8 mouse cellular contexts compared by ENCODE assay signal in genomic region chr12:47162624-47163151, GRCm38 (mm10).
A peak's percentile ranks its signal among the peaks of the same experiment; 100 is the strongest.
DNase-seq lines count a peak whose midpoint lies in the region; ATAC-seq and TF ChIP-seq lines count a peak whose summit lies in the region.

No protein-coding gene starts in this region.

- no peak for TF ChIP-seq CTCF in hindbrain, postnatal 0 days (IDR thresholded peaks at IDR 0.05; ENCODE audit: low read depth)
- no peak for TF ChIP-seq CTCF in midbrain, postnatal 0 days (IDR thresholded peaks at IDR 0.05)

- H3K36me3 ChIP-seq in hindbrain, postnatal 0 days (ENCODE audit: insufficient read depth, low read length): no peaks in the 10 kb centered on the region
- no peaks in the 10 kb centered on the region for H3K36me3 ChIP-seq in midbrain, postnatal 0 days (ENCODE audit: insufficient read depth, low read length)
- no peaks in the 10 kb centered on the region for H3K36me3 ChIP-seq in liver, embryonic 12.5 days

- H3K4me2 ChIP-seq in hindbrain, postnatal 0 days (ENCODE audit: low read depth, low read length): peak overlapping the region; percentile 51
- H3K4me2 ChIP-seq in midbrain, postnatal 0 days (ENCODE audit: low read depth, low read length, poor library complexity, severe bottlenecking): 0 out of 2 replicates have a peak overlapping the region, but pooled peaks have one; percentile 20
- no peak overlapping the region for H3K4me2 ChIP-seq in liver, embryonic 12.5 days

- H3K9ac ChIP-seq in hindbrain, postnatal 0 days (replicated peaks; ENCODE audit: low read length): peak overlapping the region; percentile 40
- peak overlapping the region; percentile 42; the same call in 1 of the 2 replicates for H3K9ac ChIP-seq in midbrain, postnatal 0 days (replicated peaks; ENCODE audit: low read length, poor library complexity, severe bottlenecking)
- H3K9ac ChIP-seq in liver, embryonic 12.5 days: no peak overlapping the region

- no peaks in the 10 kb centered on the region for H3K27me3 ChIP-seq in hindbrain, postnatal 0 days (ENCODE audit: insufficient read depth, low read length)
- H3K27me3 ChIP-seq in midbrain, postnatal 0 days (ENCODE audit: insufficient read depth, low read length): no peaks in the 10 kb centered on the region
- no peaks in the 10 kb centered on the region for H3K27me3 ChIP-seq in liver, embryonic 12.5 days (replicated peaks)

- 0 out of 2 replicates have a peak, but pooled peaks cover 8% of the 10 kb centered on the region for H3K4me1 ChIP-seq in hindbrain, postnatal 0 days (ENCODE audit: insufficient read depth, low read length)
- H3K4me1 ChIP-seq in midbrain, postnatal 0 days (ENCODE audit: insufficient read depth, low read length): 0 out of 2 replicates have a peak, but pooled peaks cover 2% of the 10 kb centered on the region
- no peaks in the 10 kb centered on the region for H3K4me1 ChIP-seq in liver, embryonic 12.5 days

- 10% methylated on average over 6 of the region's 6 CpGs for WGBS in hindbrain, postnatal 0 days
- 18% methylated on average over 6 of the region's 6 CpGs for WGBS in midbrain, postnatal 0 days
- WGBS in liver, embryonic 12.5 days (ENCODE audit: insufficient replicate concordance): 26% methylated on average over 6 of the region's 6 CpGs

- peak; percentile 2 to 6 for DNase-seq in kidney, postnatal 4 days
- no peak for DNase-seq in kidney, postnatal 14 days
- DNase-seq in embryo, embryonic 11 days: peak; percentile 59
- DNase-seq in hindbrain, postnatal 0 days (ENCODE audit: low spot score): peak; percentile 30
- DNase-seq in midbrain, postnatal 0 days (ENCODE audit: low spot score): peak; percentile 35
- no peak for DNase-seq in ovary, postnatal 14 days (ENCODE audit: low spot score)
- no peak for DNase-seq in lung, postnatal 36 days

- peak; percentile 30; the same call in 1 of the 2 replicates for ATAC-seq in hindbrain, postnatal 0 days
- no peak for ATAC-seq in midbrain, postnatal 0 days (ENCODE audit: low FRiP score)
- ATAC-seq in liver, embryonic 12.5 days: no peak

- H3K4me3 ChIP-seq in hindbrain, postnatal 0 days (ENCODE audit: low read length): no peak overlapping the region
- no peak overlapping the region for H3K4me3 ChIP-seq in midbrain, postnatal 0 days (ENCODE audit: low read depth, low read length)
- H3K4me3 ChIP-seq in liver, embryonic 12.5 days: no peak overlapping the region

- peak overlapping the region; percentile 78 for H3K27ac ChIP-seq in hindbrain, postnatal 0 days
- H3K27ac ChIP-seq in midbrain, postnatal 0 days (ENCODE audit: low read depth, low read length): peak overlapping the region; percentile 38
- no peak overlapping the region for H3K27ac ChIP-seq in liver, embryonic 12.5 days

- no peaks in the 10 kb centered on the region for H3K9me3 ChIP-seq in hindbrain, postnatal 0 days (ENCODE audit: low read length)
- no peaks in the 10 kb centered on the region for H3K9me3 ChIP-seq in midbrain, postnatal 0 days (ENCODE audit: low read length)
- no peaks in the 10 kb centered on the region for H3K9me3 ChIP-seq in liver, embryonic 12.5 days (replicated peaks)

Comparison
In these comparisons a context has a peak if more than half of its experiments do, and no peak if none do; other contexts are left out.
1. DNase-seq: peak in kidney, postnatal 4 days (2 of 2), embryo, embryonic 11 days (single experiment), hindbrain, postnatal 0 days (single experiment) and midbrain, postnatal 0 days (single experiment); none in kidney, postnatal 14 days (single experiment), ovary, postnatal 14 days (single experiment) and lung, postnatal 36 days (single experiment).